Mouse (Mus musculus) limb, embryonic 14.5 days (tissue): Measurements from ENCODE around the gene Gucy2c. TPM values are rescaled to one million over a fixed set of nuclear protein-coding genes. Genes with fewer than 3 reads are reported as not detected.
A peak's percentile ranks its signal among the peaks of the same experiment; 100 is the strongest.

ENCODE experiments used
- ATAC-seq: fragments of 200-750 bp; cut with Nextera tagmentation; 2 replicates; pipeline ENCODE4 v1.8.0; 2017; ENCODE audit warnings: low read depth, moderate number of reproducible peaks, moderate TSS enrichment; ENCODE audit not compliant: low FRiP score
- DNase-seq: peaks from one replicate; pipeline ENCODE4 v3.0.0-alpha.2; 2015; ENCODE audit warnings: low spot score
- H3K27ac ChIP-seq: fragments of 300-500 bp; sonication (generic); replicated peaks from 2 replicates; pipeline ENCODE4 v1.5.1; 2014; ENCODE audit warnings: low read depth, mild to moderate bottlenecking, low read length, moderate library complexity, mixed read lengths
- H3K27me3 ChIP-seq: fragments of 300-500 bp; sonication (generic); 2 replicates; pipeline ENCODE4 v1.6.1; 2014; ENCODE audit warnings: low read length, mixed read lengths; ENCODE audit not compliant: control insufficient read depth, insufficient read depth
- H3K36me3 ChIP-seq: fragments of 300-500 bp; sonication (generic); 2 replicates; pipeline ENCODE4 v1.6.1; 2014; ENCODE audit warnings: mild to moderate bottlenecking, low read length, moderate library complexity, mixed read lengths; ENCODE audit not compliant: control insufficient read depth, insufficient read depth
- H3K4me1 ChIP-seq: fragments of 300-500 bp; sonication (generic); 2 replicates; pipeline ENCODE4 v1.6.1; 2014; ENCODE audit warnings: antibody characterized with exemption, low read length, mixed read lengths; ENCODE audit not compliant: control insufficient read depth, insufficient read depth
- H3K4me2 ChIP-seq: fragments of 300-500 bp; sonication (generic); replicated peaks from 2 replicates; pipeline ENCODE4 v1.6.1; 2014; ENCODE audit warnings: low read depth, mild to moderate bottlenecking, low read length, moderate library complexity; ENCODE audit not compliant: severe bottlenecking
- H3K4me3 ChIP-seq: fragments of 300-500 bp; sonication (generic); replicated peaks from 2 replicates; pipeline ENCODE4 v1.5.1; 2014; ENCODE audit warnings: low read length
- H3K9ac ChIP-seq: fragments of 300-500 bp; sonication (generic); 2 replicates; pipeline ENCODE4 v1.6.1; 2014; ENCODE audit warnings: mild to moderate bottlenecking, low read depth, low read length, moderate library complexity; ENCODE audit not compliant: severe bottlenecking
- H3K9me3 ChIP-seq: fragments of 300-500 bp; sonication (generic); 2 replicates; pipeline ENCODE4 v1.6.1; 2016; ENCODE audit warnings: low read length; ENCODE audit not compliant: control insufficient read depth
- POLR2A ChIP-seq: fragments of 200-500 bp; IDR thresholded peaks from 2 replicates; pipeline ENCODE4 v1.8.0; 2012; ENCODE audit warnings: inconsistent platforms, mild to moderate bottlenecking, moderate library complexity, borderline replicate concordance; ENCODE audit not compliant: insufficient read depth, insufficient read length; ENCODE audit errors: extremely low read depth
- WGBS: fragments of 180-500 bp; shearing (Covaris S2); extraction: QIAGEN DNeasy Blood & Tissue Kit; methylation state at CpG from one replicate; pipeline ENCODE4 v1.1.7; 2014; 5-methylcytosine and 5-hydroxymethylcytosine counted together
- polyA plus RNA-seq, 2 experiments: library from polyadenylated mRNA; depleted of rRNA in 1 of 2; stranded (reverse) in 1 of 2; unstranded in 1 of 2; fragments of >200 nt; fragmentation: Nextera tagmentation in 1 of 2; extraction: Ambion mirVana in 1 of 2; gene quantifications; 2 replicates each; pipeline versions ENCODE4 v1.2.1 to v1.2.3; 2012 to 2014

Gene Gucy2c
- polyA plus RNA-seq, 2 experiments, result 0.06 to 0.10 TPM

DNA sequence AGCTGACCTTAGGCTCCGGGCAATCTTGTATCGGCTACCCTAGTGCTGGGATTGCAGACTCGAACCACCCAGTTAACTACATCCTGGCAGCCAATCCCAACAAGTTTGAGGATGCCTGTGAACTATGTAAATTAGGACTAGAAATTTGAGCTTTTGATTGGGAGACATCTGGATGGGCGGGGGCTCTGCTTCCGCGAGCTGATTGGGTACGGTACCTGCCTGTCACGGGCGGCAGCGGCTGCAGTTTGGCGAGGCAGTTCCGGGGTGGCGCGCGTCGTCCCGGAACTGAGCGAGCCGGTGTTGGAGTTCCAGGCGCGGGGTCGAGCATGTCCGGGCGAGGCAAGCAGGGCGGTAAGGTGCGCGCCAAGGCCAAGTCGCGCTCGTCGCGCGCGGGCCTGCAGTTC is 26.5 kb upstream of the Gucy2c start, which contains the start of gene H2afj:
TSS of gene H2afj (plus strand) at position 231 of the 404 bp plus-strand sequence.
- peak within 1 kb of the TSS; percentile 21 for H3K27ac ChIP-seq
- peak; percentile 93 for DNase-seq
- H3K9ac ChIP-seq, result peak within 1 kb of the TSS; percentile 57
- no peaks in the 10 kb centered on the region for H3K27me3 ChIP-seq
- peaks cover 12% of the 10 kb centered on the region for H3K36me3 ChIP-seq
- peak; percentile 89 for ATAC-seq
- peak within 1 kb of the TSS; percentile 72 for H3K4me2 ChIP-seq
- H3K4me1 ChIP-seq, result peaks cover 18% of the 10 kb centered on the region
- peak within 1 kb of the TSS; percentile 73 for H3K4me3 ChIP-seq
- under 1% methylated on average over 33 of the region's 34 CpGs for WGBS
- no peaks in the 10 kb centered on the region for H3K9me3 ChIP-seq
- no peak for TF ChIP-seq POLR2A

DNA sequence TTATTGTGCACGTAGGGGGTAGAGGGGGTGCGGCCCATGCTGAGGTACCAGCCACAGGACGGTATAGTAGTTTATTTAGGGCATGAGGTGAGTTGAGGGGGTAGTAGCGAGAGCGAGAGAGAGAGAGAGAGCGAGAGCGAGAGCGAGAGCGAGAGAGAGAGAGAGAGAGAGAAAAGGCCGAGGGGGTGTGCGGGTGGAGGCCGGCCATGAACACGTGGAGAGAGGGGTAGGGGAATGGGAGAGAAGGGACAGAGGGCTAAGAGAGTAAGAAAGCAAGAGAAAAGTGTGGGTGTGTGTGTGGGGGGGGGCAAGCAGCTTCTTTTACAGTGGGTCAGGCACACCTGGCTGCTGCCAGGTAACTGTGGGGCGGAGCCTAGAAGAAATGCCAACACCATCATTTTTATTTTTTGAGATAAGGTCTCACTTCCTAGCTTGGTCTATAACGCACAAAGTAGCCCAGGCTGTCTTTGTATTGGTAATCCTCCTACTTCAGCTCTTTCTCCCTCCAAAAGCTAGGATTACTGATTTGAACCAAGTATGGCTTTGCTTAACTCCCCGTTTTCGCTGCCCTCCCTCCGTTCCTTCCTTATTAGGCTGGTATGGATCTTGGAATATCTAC is 25.9 kb upstream of the Gucy2c start:
- 38% methylated on average over 18 of the region's 18 CpGs for WGBS
- H3K9me3 ChIP-seq, result no peaks in the 10 kb centered on the region
- peak overlapping the region; percentile 12; the same call in 1 of the 2 replicates for H3K9ac ChIP-seq
- peaks cover 21% of the 10 kb centered on the region for H3K4me1 ChIP-seq
- DNase-seq (no peak), ATAC-seq (no peak)
- peaks cover 8% of the 10 kb centered on the region for H3K36me3 ChIP-seq
- H3K27me3 ChIP-seq, result no peaks in the 10 kb centered on the region
- H3K4me3 ChIP-seq, result peak overlapping the region; percentile 73
- peak overlapping the region; percentile 21 for H3K27ac ChIP-seq
- peak overlapping the region; percentile 50 for H3K4me2 ChIP-seq
- TF ChIP-seq POLR2A, result no peak

DNA sequence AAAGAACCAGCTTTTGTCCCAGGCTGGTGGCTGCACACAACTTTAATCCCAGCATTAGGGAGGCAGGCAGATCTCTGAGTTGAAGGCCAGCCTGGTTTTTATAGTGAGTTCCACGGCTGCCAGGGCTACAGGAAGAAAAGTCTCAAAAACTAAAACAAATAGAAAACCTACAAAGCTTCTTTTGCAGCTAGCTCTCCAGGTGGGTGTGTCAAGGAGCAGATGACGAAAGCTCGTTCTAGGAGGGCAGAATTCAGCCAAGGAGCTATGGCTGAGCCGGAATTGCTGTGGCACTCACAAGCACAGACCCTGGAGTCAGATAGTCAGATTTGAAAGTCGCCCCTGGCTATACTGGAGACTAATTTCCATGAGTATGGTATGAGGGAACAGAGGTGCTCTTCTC is 25.3 kb upstream of the Gucy2c start:
- TF ChIP-seq POLR2A, result no peak
- Histone ChIP-seq H3K4me2 (peak overlapping the region; percentile 50; the same call in 1 of the 2 replicates), H3K27ac (0 out of 2 replicates have a peak overlapping the region, but pooled peaks have one; percentile 21), H3K4me1 (peaks cover 21% of the 10 kb centered on the region), H3K9me3 (no peaks in the 10 kb centered on the region), H3K4me3 (no peak overlapping the region; the same call in 1 of the 2 replicates), H3K27me3 (no peaks in the 10 kb centered on the region), H3K36me3 (peaks cover under 1% of the 10 kb centered on the region; the same call in 1 of the 2 replicates), H3K9ac (no peak overlapping the region)
- ATAC-seq (no peak), DNase-seq (no peak)
- WGBS, result 68% methylated on average over 5 of the region's 5 CpGs

DNA sequence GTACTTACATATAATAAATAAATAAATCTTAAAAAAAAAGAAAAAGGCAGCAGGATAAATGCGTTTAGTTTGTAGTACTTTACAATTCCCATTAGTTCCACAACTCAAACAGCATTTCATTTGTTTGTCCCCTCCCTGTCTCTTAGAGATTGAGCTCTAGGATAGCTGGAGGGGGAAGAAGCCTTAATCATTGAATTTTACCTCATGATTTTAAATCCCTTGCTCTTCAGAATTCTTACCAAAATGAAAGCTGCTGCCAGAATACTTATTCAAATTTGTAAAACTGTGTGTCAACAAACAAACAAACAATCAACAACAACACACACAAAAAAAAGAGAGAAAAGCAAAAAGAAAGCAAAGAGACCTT is 23.8 kb upstream of the Gucy2c start:
- no peak for TF ChIP-seq POLR2A
- 82% methylated on average over 1 of the region's 1 CpGs for WGBS
- no peak for ATAC-seq

DNA sequence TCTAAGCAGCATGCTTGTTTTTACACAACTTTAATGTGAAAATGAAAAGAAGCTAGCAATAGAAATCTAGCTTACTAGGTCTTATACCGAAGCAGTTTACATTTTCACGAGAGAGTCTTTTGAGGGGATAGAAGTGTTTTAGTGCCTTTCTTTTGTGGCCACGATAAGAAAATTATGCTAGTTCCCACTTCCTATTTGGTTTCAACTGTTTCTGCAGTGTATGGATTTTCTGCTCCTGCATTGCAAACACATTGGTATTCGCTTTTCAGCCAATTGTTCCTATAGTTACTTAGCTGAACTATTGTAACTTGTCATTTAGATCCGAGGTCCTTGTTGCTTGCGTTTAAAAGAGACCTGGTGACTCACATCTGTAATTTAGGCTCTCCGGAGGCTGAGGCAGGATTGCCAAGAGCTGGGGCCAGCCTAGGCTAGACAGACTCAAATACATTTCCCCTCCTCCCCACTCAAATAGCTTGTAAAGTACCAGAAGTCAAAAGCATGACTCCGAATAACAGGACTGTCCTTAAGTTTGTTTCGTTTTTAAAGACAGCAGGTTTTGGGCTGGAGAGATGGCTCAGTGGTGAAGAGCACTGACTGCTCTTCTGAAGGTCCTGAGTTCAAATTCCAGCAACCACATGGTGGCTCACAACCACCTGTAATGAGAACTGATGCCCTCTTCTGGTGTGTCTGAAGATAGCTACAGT is 23.3 kb upstream of the Gucy2c start:
- DNase-seq (no peak), ATAC-seq (no peak)
- Histone ChIP-seq H3K9me3 (no peaks in the 10 kb centered on the region), H3K9ac (no peak overlapping the region; the same call in 1 of the 2 replicates), H3K36me3 (no peaks in the 10 kb centered on the region), H3K4me1 (peaks cover 21% of the 10 kb centered on the region), H3K4me3 (peak overlapping the region; percentile 78), H3K27ac (peak overlapping the region; percentile 100), H3K4me2 (peak overlapping the region; percentile 62), H3K27me3 (no peaks in the 10 kb centered on the region)
- no peak for TF ChIP-seq POLR2A
- WGBS, result 26% methylated on average over 9 of the region's 9 CpGs

More for the DNA sequence above, 23.8 kb upstream of the Gucy2c start:
- H3K27ac ChIP-seq, result no peak overlapping the region
- no peak overlapping the region; the same call in 1 of the 2 replicates for H3K9ac ChIP-seq
- peaks cover 21% of the 10 kb centered on the region for H3K4me1 ChIP-seq
- H3K4me2 ChIP-seq, result peak overlapping the region; percentile 62; the same call in 1 of the 2 replicates
- H3K36me3 ChIP-seq, result no peaks in the 10 kb centered on the region
- H3K9me3 ChIP-seq, result no peaks in the 10 kb centered on the region
- H3K4me3 ChIP-seq, result no peak overlapping the region; the same call in 1 of the 2 replicates
- no peaks in the 10 kb centered on the region for H3K27me3 ChIP-seq
- DNase-seq, result no peak
